Mouse (Mus musculus) embryonic fibroblast, embryonic 13.5 days (primary cell): ENCODE measurements around the gene Ube4b. TPM values are rescaled to one million over a fixed set of nuclear protein-coding genes. Genes with fewer than 3 reads are reported as not detected.

Experiments
- H3K27ac ChIP-seq: 2 replicates; pipeline ENCODE4 v1.5.1; 2012; ENCODE audit warnings: low read length, control low read depth, inconsistent platforms; ENCODE audit not compliant: insufficient read depth
- H3K4me1 ChIP-seq: 2 replicates; pipeline ENCODE4 v1.6.1; 2011; ENCODE audit warnings: low read length; ENCODE audit not compliant: control insufficient read depth, insufficient read depth
- H3K4me3 ChIP-seq: 2 replicates; pipeline ENCODE4 v1.5.1; 2011; ENCODE audit warnings: mild to moderate bottlenecking, control low read depth, low read length; ENCODE audit not compliant: insufficient read depth
- CTCF ChIP-seq: IDR thresholded peaks from 2 replicates; pipeline ENCODE4 v1.5.1; 2011; ENCODE audit warnings: mild to moderate bottlenecking, control low read depth, low read length, moderate library complexity, borderline replicate concordance; ENCODE audit not compliant: insufficient read depth
- POLR2A ChIP-seq: IDR thresholded peaks from 2 replicates; pipeline ENCODE4 v1.6.1; 2011; ENCODE audit warnings: low read depth, mild to moderate bottlenecking, control low read depth, low read length, moderate library complexity
- polyA plus RNA-seq: library from polyadenylated mRNA; stranded (reverse); fragments of >200 nt; gene quantifications from 2 replicates; pipeline ENCODE4 v1.2.4, GENCODE M21; 2011; ENCODE audit warnings: low read depth; ENCODE audit not compliant: missing spikeins, insufficient read length

Gene Ube4b
- polyA plus RNA-seq, 1 experiment, result 86.6 TPM

DNA sequence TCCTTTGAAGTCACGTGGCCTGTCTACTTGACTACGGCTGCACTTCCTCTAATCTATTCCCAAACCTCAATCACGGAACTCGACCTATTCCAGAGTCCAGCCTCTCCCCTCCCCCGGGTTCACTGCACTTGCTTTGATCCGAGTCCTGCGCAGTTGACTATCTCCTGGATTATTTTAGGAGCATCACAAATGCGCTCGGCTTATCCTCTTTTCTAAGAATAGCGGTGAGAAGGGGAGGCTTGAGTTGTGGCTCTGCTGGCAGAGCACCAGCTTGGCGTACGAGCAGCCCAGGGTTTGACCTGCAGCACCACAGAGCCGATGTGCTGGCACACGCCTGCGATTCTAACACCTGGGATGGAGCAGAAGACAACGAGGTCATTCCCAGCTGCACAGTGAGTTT, 102.8 kb downstream of the Ube4b start:
- no peak for TF ChIP-seq CTCF
- TF ChIP-seq POLR2A, result no peak
- Histone ChIP-seq H3K4me1 (no peaks in the 10 kb centered on the region), H3K27ac (no peak overlapping the region), H3K4me3 (no peak overlapping the region)

DNA sequence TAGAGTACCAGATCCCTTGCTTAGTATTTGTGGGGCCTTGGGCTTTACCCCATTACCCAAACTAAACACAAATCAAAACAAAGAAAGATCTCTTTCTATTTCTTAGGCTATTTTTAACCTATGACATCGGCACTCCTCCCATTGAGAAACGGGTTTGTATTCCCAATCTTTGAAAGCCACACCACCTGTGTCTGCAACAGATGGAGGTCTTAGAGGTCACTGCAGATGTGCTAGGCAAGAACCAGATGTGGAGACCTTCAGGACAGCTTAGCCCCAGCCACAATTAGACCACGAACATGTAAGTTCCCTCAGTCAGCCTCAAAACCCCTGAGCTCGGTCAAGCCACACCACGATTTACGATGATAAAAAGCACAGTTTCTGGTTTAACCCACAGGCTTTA, 103.8 kb downstream of the Ube4b start:
- TF ChIP-seq CTCF (no peak), POLR2A (no peak)
- no peaks in the 10 kb centered on the region for H3K4me1 ChIP-seq
- no peak overlapping the region for H3K27ac ChIP-seq
- H3K4me3 ChIP-seq, result no peak overlapping the region

- Histone ChIP-seq H3K4me1 (no peaks in the 10 kb centered on the region), H3K27ac (no peak overlapping the region), H3K4me3 (no peak overlapping the region)
- TF ChIP-seq POLR2A, result no peak
- TF ChIP-seq CTCF, result no peak
Observed at GRCm38 (mm10) chr4:149322286-149322685, 104.3 kb downstream of the Ube4b start.

DNA sequence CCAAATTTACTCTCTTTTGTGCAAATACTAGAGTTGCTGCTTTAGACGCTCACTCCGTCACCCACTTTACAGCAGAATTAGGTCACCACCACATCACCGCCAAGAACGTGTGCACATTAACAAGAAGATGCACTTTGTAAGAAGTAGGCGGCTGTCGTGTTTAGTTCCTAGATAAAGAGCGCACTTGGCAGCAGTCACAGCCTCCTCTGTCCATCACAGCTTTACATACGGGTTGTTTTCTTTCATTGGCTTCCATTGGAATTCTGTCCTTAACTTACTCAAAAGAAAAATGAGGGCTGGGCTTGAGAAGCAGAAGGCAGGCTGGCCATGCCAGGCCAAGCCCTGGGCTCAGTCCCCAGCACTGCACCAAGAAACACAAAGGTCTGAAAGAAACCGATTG, 107.5 kb downstream of the Ube4b start:
- TF ChIP-seq POLR2A (no peak), CTCF (no peak)
- Histone ChIP-seq H3K27ac (no peak overlapping the region), H3K4me3 (no peak overlapping the region), H3K4me1 (no peaks in the 10 kb centered on the region)

GRCm38 (mm10) chr4:149317387-149317786, 109.2 kb downstream of the Ube4b start:
- H3K4me3 ChIP-seq, result no peak overlapping the region
- TF ChIP-seq POLR2A, result no peak
- no peak for TF ChIP-seq CTCF
- H3K27ac ChIP-seq, result no peak overlapping the region
- no peaks in the 10 kb centered on the region for H3K4me1 ChIP-seq

DNA sequence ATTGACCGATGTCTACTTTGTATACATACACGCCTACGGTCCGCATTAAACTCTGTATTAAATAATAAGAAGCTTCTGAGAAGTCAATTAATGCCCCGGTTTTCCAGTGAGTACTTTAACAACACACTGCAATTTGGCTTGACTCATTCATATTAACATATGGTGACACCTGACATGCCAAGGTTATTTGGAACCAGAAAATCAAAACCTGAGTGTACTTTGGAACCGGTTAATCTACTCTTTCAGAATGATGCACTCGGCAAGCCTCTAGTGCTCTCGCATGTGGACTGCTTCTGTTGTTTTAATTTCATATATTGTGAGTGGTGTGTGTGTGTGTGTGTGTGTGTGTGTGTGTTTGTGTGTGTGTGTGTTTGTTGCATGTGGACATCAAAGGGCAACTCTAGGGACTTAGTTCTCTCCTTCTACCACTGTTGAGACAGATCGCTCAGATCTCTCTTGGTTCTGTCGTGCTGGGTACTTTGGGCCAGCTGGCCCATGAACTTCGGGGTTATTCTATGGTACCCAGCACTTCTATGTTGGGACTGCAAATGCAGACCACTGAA, 112.2 kb downstream of the Ube4b start:
- Histone ChIP-seq H3K4me1 (no peaks in the 10 kb centered on the region), H3K27ac (no peak overlapping the region), H3K4me3 (no peak overlapping the region)
- no peak for TF ChIP-seq POLR2A
- no peak for TF ChIP-seq CTCF

- TF ChIP-seq POLR2A (no peak), CTCF (no peak)
- H3K4me3 ChIP-seq, result no peak overlapping the region
- no peak overlapping the region for H3K27ac ChIP-seq
- peaks cover 1% of the 10 kb centered on the region; the same call in 1 of the 2 replicates for H3K4me1 ChIP-seq
Observed at GRCm38 (mm10) chr4:149313558-149314253, 112.8 kb downstream of the Ube4b start.

DNA sequence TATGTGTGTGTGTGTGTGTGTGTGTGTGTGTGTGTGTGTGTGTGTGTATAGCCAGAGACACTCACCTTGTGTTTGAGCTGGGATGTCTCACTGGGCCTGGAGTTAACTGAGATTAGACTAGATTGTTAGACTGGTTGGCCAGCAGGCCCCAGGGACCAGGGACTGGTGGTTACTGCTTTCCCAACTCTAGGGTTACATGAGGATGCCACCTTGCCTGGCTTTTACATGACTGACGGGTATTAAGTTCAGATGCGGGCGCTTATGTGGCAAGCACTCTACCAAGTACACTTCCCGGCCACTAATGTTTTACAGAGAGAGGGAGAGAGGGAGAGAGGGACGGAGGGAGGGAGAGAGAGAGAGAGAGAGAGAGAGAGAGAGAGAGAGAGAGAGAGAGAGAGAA, 114.6 kb downstream of the Ube4b start:
- Histone ChIP-seq H3K4me1 (peaks cover 2% of the 10 kb centered on the region; the same call in 1 of the 2 replicates), H3K27ac (no peak overlapping the region), H3K4me3 (no peak overlapping the region)
- TF ChIP-seq POLR2A, result no peak
- no peak for TF ChIP-seq CTCF

GRCm38 (mm10) chr4:149308491-149308820, 118.1 kb downstream of the Ube4b start:
- Histone ChIP-seq H3K4me1 (peaks cover 2% of the 10 kb centered on the region; the same call in 1 of the 2 replicates), H3K4me3 (peak overlapping the region; percentile 61), H3K27ac (peak overlapping the region; percentile 89; the same call in 1 of the 2 replicates)
- TF ChIP-seq POLR2A (no peak), CTCF (no peak)
